13 mouse cellular contexts compared by ENCODE assay signal in genomic region chr1:154148948-154149347, GRCm38 (mm10). TPM values are rescaled to one million over a fixed set of nuclear protein-coding genes. Genes with fewer than 3 reads are reported as not detected.
A peak's percentile ranks its signal among the peaks of the same experiment; 100 is the strongest.
DNase-seq lines count a peak whose midpoint lies in the region; ATAC-seq lines count a peak whose summit lies in the region.
"Had no signal": no experiment of that assay in that cellular context is flagged by ENCODE, and none has a peak within 500 bp of the region (broad histone marks: within the 10 kb centered on the region; RNA-seq: fewer than 3 reads in every experiment).

No protein-coding gene starts in this region.

- ATAC-seq in neural tube, embryonic 15.5 days (ENCODE audit: low FRiP score) = 0 out of 2 replicates have a peak, but pooled peaks have one; percentile 14
- peak; percentile 50; the same call in 1 of the 2 replicates for ATAC-seq in kidney, embryonic 15.5 days (replicated peaks; ENCODE audit: low FRiP score)
- ATAC-seq in stomach, embryonic 15.5 days (ENCODE audit: insufficient read depth, low FRiP score, low read depth) = peak; percentile 16
- ATAC-seq: forebrain, embryonic 13.5 days; inflammation-experienced regulatory T-cells, adult 6 months had no signal

- no peak overlapping the region for H3K4me3 ChIP-seq in neural tube, embryonic 15.5 days (replicated peaks)
- H3K4me3 ChIP-seq in kidney, embryonic 15.5 days (replicated peaks) = no peak overlapping the region
- H3K4me3 ChIP-seq in stomach, embryonic 15.5 days (replicated peaks) = no peak overlapping the region
- H3K4me3 ChIP-seq: forebrain, embryonic 13.5 days had no signal

- no peak overlapping the region for H3K4me2 ChIP-seq in neural tube, embryonic 15.5 days
- no peak overlapping the region for H3K4me2 ChIP-seq in kidney, embryonic 15.5 days
- no peak overlapping the region for H3K4me2 ChIP-seq in stomach, embryonic 15.5 days
- H3K4me2 ChIP-seq: forebrain, embryonic 13.5 days; midbrain, embryonic 11.5 days had no signal

- intact Hi-C loops in left cerebral cortex, postnatal 10 days (cut with DNase I) = no loop called here

- H3K4me1 ChIP-seq in neural tube, embryonic 15.5 days = peaks cover 15% of the 10 kb centered on the region
- peaks cover 27% of the 10 kb centered on the region for H3K4me1 ChIP-seq in kidney, embryonic 15.5 days
- H3K4me1 ChIP-seq in stomach, embryonic 15.5 days = peaks cover 11% of the 10 kb centered on the region

- H3K9me3 ChIP-seq in neural tube, embryonic 15.5 days (replicated peaks) = no peaks in the 10 kb centered on the region
- H3K9me3 ChIP-seq in kidney, embryonic 15.5 days (replicated peaks) = no peaks in the 10 kb centered on the region
- H3K9me3 ChIP-seq in stomach, embryonic 15.5 days = no peaks in the 10 kb centered on the region
- H3K9me3 ChIP-seq: forebrain, embryonic 13.5 days had no signal

- no peaks in the 10 kb centered on the region for H3K36me3 ChIP-seq in neural tube, embryonic 15.5 days
- no peaks in the 10 kb centered on the region for H3K36me3 ChIP-seq in kidney, embryonic 15.5 days
- H3K36me3 ChIP-seq in stomach, embryonic 15.5 days = no peaks in the 10 kb centered on the region

- H3K27ac ChIP-seq in neural tube, embryonic 15.5 days (replicated peaks) = no peak overlapping the region
- no peak overlapping the region for H3K27ac ChIP-seq in kidney, embryonic 15.5 days
- peak overlapping the region; percentile 21; the same call in 1 of the 2 replicates for H3K27ac ChIP-seq in stomach, embryonic 15.5 days
- H3K27ac ChIP-seq: forebrain, embryonic 13.5 days had no signal

- 81% methylated on average over 10 of the region's 10 CpGs for WGBS in neural tube, embryonic 15.5 days
- WGBS in kidney, embryonic 15.5 days = 37% methylated on average over 10 of the region's 10 CpGs
- WGBS in stomach, embryonic 15.5 days = 48% methylated on average over 10 of the region's 10 CpGs

- no peaks in the 10 kb centered on the region for H3K27me3 ChIP-seq in neural tube, embryonic 15.5 days (replicated peaks)
- H3K27me3 ChIP-seq in kidney, embryonic 15.5 days = no peaks in the 10 kb centered on the region
- H3K27me3 ChIP-seq in stomach, embryonic 15.5 days (replicated peaks) = no peaks in the 10 kb centered on the region
- H3K27me3 ChIP-seq: forebrain, embryonic 13.5 days had no signal

- DNase-seq in cerebellum, adult 9-11 months = peak; percentile 10
- no peak for DNase-seq in cerebellum, adult 11 months
- no peak for DNase-seq in neural tube, embryonic 10.5 days (ENCODE audit: extremely low spot score, low spot score)
- DNase-seq in layer of hippocampus, adult 8-10 months (ENCODE audit: low spot score in 2 of 2) = no peak
- no peak for DNase-seq in left cerebral cortex, postnatal 10 days (ENCODE audit: extremely low spot score in 1 of 2, low spot score in 2 of 2)

- H3K9ac ChIP-seq in neural tube, embryonic 15.5 days (replicated peaks) = no peak overlapping the region
- no peak overlapping the region for H3K9ac ChIP-seq in kidney, embryonic 15.5 days
- no peak overlapping the region for H3K9ac ChIP-seq in stomach, embryonic 15.5 days
- H3K9ac ChIP-seq: forebrain, embryonic 13.5 days had no signal

RNA-seq across cellular contexts. Expression of gene Zfp648, which starts 52.0 kb away (rescaled TPM):
- polyA plus RNA-seq in neural tube, embryonic 15.5 days (2015; fragmentation: Nextera tagmentation; extraction: Ambion mirVana) = 1.7 and 2.2 TPM in 2 replicates
- 0.26 and 0.28 TPM in 2 replicates for polyA plus RNA-seq in kidney, embryonic 15.5 days (2015; fragmentation: Nextera tagmentation; extraction: Ambion mirVana)
- 0.06 TPM in 1 of 2 replicates, not detected in the other for polyA plus RNA-seq in stomach, embryonic 15.5 days (2015; fragmentation: Nextera tagmentation; extraction: Ambion mirVana)
- under 1 TPM; 0.33 to 0.70 (median 0.58) TPM for total RNA-seq in layer of hippocampus, adult 8-10 months (2022)
- under 1 TPM; 0.43 to 0.75 TPM for total RNA-seq in left cerebral cortex, postnatal 10 days (2021)
- total RNA-seq: MEL had no signal
- polyA plus RNA-seq: forebrain, embryonic 13.5 days; heart, embryonic 14.5 days; inflammation-experienced regulatory T-cells, adult 6 months; midbrain, embryonic 11.5 days had no signal
